Mouse (Mus musculus): Measurements from ENCODE around the gene Mus81. TPM values are rescaled to one million over a fixed set of nuclear protein-coding genes. Genes with fewer than 3 reads are reported as not detected.
A peak's percentile ranks its signal among the peaks of the same experiment; 100 is the strongest.

Mus81 gene
- polyA plus RNA-seq, 1 experiment from 2014 or later, result 44.4 TPM

DNA sequence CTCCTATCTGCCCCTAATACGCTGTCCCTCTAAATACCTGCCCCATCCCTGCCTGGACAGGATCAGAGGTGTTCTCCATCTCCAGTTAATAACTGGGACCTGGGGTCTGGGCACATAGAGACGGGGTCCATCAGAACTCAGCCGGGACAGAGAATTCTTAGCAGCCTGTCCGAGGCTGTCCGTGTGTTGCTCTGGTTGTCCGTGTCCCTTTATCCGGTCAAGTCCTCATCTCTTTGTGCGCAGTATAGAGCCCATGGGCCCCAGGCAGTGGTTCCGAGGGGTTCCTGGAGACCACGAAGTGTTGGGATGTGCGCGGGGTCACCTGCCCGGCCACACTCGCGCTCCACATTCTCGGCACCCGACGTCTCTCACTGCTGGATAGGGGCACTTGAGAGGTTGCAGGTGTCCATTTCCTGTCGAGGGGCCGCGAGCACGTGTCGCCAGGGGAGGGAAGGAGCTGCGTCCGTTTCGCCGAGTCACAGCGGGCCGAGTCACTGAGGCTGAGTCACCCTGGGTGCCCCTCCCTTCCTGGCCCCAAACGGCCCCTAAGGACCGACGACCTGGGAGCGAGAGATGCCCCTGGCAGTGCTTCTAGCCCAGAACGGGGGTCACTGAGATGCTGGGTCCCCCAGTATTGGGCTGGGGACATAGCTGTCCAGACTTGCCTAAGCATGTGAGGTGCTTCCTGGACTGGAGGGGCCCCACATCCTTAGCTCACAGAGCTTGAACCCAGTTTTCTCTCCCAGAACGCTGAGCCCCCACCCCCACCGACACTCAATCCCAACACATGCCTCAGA is 39.6 kb downstream of the Mus81 start:
- ATAC-seq, result no peak
- H3K27me3 ChIP-seq, result peaks cover 67% of the 10 kb centered on the region

DNA sequence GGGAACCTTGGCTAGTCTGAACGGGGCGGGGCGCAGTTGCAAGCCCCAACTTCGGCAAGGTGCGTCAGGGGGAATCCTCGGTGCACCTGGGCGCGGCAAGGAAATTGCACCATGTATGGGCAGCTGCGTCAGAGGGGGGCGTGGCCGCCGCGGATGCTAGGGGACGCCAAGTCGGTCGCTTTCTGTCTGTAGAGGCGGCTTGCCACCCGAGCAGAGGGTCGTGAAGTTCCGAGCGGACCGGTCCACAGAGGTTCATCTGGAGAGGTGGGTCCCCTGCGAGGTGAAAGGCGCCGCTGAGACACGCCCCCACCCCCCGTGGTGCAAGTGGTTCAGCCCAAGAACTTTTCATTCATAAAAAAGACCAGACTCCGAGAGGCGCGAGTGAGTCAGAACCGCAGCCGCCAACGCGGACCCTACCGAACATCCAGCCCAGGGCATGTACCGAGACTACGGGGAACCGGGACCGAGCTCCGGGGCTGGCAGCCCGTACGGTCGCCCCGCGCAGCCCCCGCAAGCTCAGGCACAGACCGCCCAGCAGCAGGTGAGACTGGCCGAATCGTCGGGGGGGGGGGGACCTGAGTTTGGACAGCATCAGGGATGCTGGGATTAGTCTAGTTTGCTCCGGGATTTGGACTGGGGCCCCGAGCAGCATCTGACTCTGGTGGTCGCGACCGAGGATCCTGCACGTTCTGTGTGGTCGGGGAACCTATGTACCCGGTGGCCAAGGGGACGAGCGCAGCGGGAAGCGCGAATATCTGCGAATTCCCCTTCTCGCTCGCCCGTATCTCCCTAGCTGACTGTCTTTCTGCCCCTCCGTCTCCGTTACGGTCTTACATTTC is 40.5 kb downstream of the Mus81 start, which contains the start of gene Fosl1:
Gene Fosl1, plus strand, starts transcription at position 33 of the 839 bp plus-strand sequence.
- ATAC-seq, result peak; percentile 70
- WGBS, result 1% methylated on average over 70 of the region's 70 CpGs
- H3K27me3 ChIP-seq, result peaks cover 67% of the 10 kb centered on the region

More for the DNA sequence above, 39.6 kb downstream of the Mus81 start:
- Histone ChIP-seq H3K36me3 (ENCODE audit: poor library complexity, severe bottlenecking) (no peaks in the 10 kb centered on the region), H3K4me1 (peaks cover 17% of the 10 kb centered on the region), H3K4me3 (peak overlapping the region; percentile 53), H3K27ac (no peak overlapping the region), H3K9me3 (replicated peaks) (no peaks in the 10 kb centered on the region), H3K9ac (0 out of 2 replicates have a peak overlapping the region, but pooled peaks have one; percentile 61), H3K4me2 (peak overlapping the region; percentile 95)
- 7% methylated on average over 36 of the region's 36 CpGs for WGBS

DNA sequence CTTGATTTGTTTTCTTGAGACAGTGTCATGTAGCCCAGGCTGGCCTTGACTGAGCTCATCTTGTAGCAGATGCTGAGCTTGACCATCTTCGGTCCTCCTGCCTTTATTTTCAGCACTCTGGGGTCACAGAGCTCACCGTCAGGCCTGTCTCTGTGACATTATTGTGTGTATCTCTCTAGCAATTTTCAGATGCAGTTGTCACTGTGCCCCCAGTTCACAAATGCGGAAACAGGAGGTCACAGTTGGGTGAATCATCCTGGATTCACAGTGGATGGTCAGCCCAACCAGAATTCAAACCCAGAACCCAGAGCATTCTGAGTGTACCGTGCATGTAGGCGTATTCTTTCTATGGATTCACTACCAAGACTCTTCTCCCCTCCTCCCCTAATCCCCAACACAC is 42.5 kb downstream of the Mus81 start:
- no peaks in the 10 kb centered on the region for H3K9me3 ChIP-seq (replicated peaks)
- no peak for ATAC-seq
- H3K4me3 ChIP-seq, result no peak overlapping the region
- no peak overlapping the region for H3K27ac ChIP-seq
- H3K36me3 ChIP-seq (ENCODE audit: poor library complexity, severe bottlenecking), result no peaks in the 10 kb centered on the region
- H3K9ac ChIP-seq, result no peak overlapping the region
- peaks cover 60% of the 10 kb centered on the region for H3K27me3 ChIP-seq
- 90% methylated on average over 5 of the region's 5 CpGs for WGBS
- peaks cover 17% of the 10 kb centered on the region for H3K4me1 ChIP-seq
- H3K4me2 ChIP-seq, result no peak overlapping the region

More for the DNA sequence above, 40.5 kb downstream of the Mus81 start, which contains the start of gene Fosl1:
- Histone ChIP-seq H3K27ac (no peak within 1 kb of the TSS), H3K4me2 (peak within 1 kb of the TSS; percentile 95), H3K9me3 (replicated peaks) (no peaks in the 10 kb centered on the region), H3K36me3 (ENCODE audit: poor library complexity, severe bottlenecking) (no peaks in the 10 kb centered on the region), H3K9ac (peak within 1 kb of the TSS; percentile 61), H3K4me1 (peaks cover 17% of the 10 kb centered on the region), H3K4me3 (peak within 1 kb of the TSS; percentile 53)

DNA sequence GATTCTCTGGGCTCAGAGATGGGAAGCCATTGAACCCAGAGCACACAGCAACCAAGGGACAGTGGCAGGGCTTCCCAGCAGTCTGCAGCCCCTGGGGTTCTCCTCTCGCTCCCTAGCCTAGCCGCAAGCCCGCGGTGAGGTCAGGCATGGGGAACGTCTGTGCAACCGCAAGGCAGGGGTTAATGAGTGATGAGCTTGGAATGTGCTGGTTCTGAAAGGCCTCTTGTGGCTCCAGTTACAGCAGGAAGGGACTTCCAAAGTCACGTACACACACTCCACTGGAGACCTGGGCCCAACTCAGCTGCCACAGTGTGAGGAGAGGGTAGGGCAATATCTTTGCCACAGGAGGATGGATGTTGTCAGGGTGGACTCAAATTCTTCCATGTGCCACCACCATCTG is 43.2 kb downstream of the Mus81 start:
- Histone ChIP-seq H3K9me3 (replicated peaks) (peaks cover 6% of the 10 kb centered on the region; the same call in 1 of the 2 replicates), H3K4me1 (peaks cover 17% of the 10 kb centered on the region), H3K4me3 (no peak overlapping the region), H3K4me2 (no peak overlapping the region), H3K36me3 (ENCODE audit: poor library complexity, severe bottlenecking) (no peaks in the 10 kb centered on the region), H3K27me3 (peaks cover 52% of the 10 kb centered on the region), H3K27ac (no peak overlapping the region), H3K9ac (no peak overlapping the region)
- WGBS, result 37% methylated on average over 7 of the region's 7 CpGs
- ATAC-seq, result no peak

DNA sequence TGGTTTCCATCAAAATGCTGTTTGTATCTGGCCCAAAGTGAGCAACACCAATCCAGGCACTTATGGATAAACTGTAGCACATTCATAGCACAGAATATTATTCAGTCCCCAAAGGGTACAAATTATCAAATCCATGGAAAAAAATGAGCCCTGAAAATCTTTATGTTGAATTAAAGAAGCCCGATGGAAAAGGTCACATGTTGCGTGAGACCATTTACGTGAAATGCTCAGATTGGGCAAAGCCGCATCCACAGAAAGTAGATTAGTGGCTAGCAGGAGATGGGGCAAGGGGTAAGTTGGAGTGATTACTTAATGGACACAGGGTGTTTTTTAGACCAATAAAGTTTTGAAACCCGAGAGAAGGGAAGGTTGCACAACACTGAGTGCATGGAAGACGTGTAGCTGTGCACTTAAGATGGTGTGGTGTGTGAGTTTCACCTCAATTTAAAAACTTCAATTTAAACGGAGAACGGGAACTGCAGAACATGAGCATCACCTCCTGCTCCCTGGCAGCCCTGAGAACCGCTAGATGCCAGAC is 43.8 kb downstream of the Mus81 start:
- Histone ChIP-seq H3K9ac (no peak overlapping the region), H3K27ac (no peak overlapping the region), H3K27me3 (peaks cover 47% of the 10 kb centered on the region), H3K4me2 (no peak overlapping the region), H3K9me3 (replicated peaks) (peaks cover 6% of the 10 kb centered on the region; the same call in 1 of the 2 replicates), H3K36me3 (ENCODE audit: poor library complexity, severe bottlenecking) (no peaks in the 10 kb centered on the region), H3K4me3 (no peak overlapping the region), H3K4me1 (peaks cover 17% of the 10 kb centered on the region)
- 73% methylated on average over 9 of the region's 9 CpGs for WGBS
- no peak for ATAC-seq

DNA sequence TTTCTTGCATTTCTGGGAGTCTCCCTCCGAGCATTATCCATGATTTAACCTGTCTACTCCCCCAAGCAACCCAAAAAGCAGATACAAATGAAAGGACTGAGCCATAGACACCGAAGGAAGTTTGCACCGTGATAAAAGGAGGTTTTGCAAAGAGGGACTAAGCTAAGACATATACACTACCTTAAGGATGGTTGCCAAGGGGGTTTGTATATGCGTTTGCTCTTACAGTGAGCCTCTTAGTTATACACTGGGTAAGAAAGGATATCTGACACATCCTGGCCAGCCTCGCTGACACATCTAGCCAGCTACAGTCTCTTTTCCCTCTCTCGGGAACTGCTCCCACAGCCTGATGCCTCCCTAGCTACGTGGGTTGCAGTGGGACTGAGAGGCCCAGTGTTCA is 54.3 kb downstream of the Mus81 start:
- no peak overlapping the region for H3K4me3 ChIP-seq
- no peak overlapping the region for H3K9ac ChIP-seq
- peak overlapping the region; percentile 51; the same call in 1 of the 2 replicates for H3K4me2 ChIP-seq
- H3K4me1 ChIP-seq, result peaks cover 6% of the 10 kb centered on the region
- no peak overlapping the region for H3K27ac ChIP-seq
- H3K36me3 ChIP-seq (ENCODE audit: poor library complexity, severe bottlenecking), result no peaks in the 10 kb centered on the region; the same call in 1 of the 2 replicates
- ATAC-seq, result no peak
- WGBS, result 74% methylated on average over 7 of the region's 7 CpGs
- no peaks in the 10 kb centered on the region for H3K9me3 ChIP-seq (replicated peaks)
- 0 out of 2 replicates have a peak, but pooled peaks cover 6% of the 10 kb centered on the region for H3K27me3 ChIP-seq

DNA sequence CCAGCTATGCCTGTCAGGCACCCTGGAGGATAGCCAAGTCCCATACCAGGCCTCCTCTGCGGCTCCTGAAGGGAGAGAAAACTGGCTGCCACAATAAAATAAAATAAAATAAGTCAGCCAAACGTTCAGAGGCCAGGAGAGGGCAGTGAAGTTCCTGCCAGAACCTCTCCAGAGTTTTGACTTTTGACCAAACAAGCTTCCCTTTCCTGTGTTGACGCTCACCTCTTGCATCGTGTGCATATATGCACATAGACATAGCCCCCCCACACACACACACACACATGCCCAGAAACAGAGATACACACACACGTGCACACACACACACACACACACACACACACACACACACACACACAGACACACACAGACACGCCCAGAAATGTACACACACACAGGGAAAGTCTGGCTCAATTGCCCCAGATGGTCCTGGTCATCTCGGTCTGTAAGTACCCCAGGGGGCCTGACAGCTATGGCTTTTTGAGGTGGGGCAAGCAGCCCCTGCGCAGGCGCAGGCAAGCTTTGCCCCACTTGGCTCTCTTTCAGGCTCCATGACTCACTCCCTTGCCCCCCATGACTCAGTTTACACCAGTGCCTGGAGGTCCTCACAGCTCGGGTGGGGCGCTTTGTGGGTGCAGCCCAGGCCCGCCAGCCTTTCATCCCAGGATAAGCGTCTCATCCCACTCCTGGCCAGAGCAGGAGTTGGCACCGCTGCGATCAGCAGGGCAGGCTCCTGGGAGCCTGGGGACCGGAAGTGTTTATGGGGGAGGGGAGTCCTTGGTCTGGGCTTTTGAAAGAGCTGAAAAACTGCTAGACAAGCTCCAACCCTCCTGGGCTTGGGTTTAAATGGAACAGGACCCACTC is 55.0 kb downstream of the Mus81 start:
- H3K4me1 ChIP-seq, result peaks cover 7% of the 10 kb centered on the region
- no peak for ATAC-seq
- 0 out of 2 replicates have a peak overlapping the region, but pooled peaks have one; percentile 12 for H3K4me3 ChIP-seq
- no peaks in the 10 kb centered on the region for H3K9me3 ChIP-seq (replicated peaks)
- no peak overlapping the region for H3K27ac ChIP-seq
- peak overlapping the region; percentile 51 for H3K4me2 ChIP-seq
- peaks cover 3% of the 10 kb centered on the region; the same call in 1 of the 2 replicates for H3K36me3 ChIP-seq (ENCODE audit: poor library complexity, severe bottlenecking)
- 0 out of 2 replicates have a peak, but pooled peaks cover 6% of the 10 kb centered on the region for H3K27me3 ChIP-seq
- H3K9ac ChIP-seq, result peak overlapping the region; percentile 50
- WGBS, result 16% methylated on average over 16 of the region's 16 CpGs

Other genes with a start within 250 kb of the Mus81 start
- gene Pacs1, start 215.3 kb downstream of the Mus81 start, polyA plus RNA-seq (2015; fragmentation: Nextera tagmentation; extraction: Ambion mirVana), result 20.2 and 21.4 TPM in 2 replicates
- 428 and 432 TPM in 2 replicates for gene Sf3b2, start 192.9 kb downstream of the Mus81 start, polyA plus RNA-seq (2015; fragmentation: Nextera tagmentation; extraction: Ambion mirVana)
- 21.3 and 22.6 TPM in 2 replicates for gene Gal3st3, start 190.1 kb downstream of the Mus81 start, polyA plus RNA-seq (2015; fragmentation: Nextera tagmentation; extraction: Ambion mirVana)
- not detected in 2 replicates for gene Catsper1, start 152.7 kb downstream of the Mus81 start, polyA plus RNA-seq (2015; fragmentation: Nextera tagmentation; extraction: Ambion mirVana)
- gene Cst6, start 138.8 kb downstream of the Mus81 start, polyA plus RNA-seq (2015; fragmentation: Nextera tagmentation; extraction: Ambion mirVana), result 1.5 and 1.9 TPM in 2 replicates
- 64.3 and 69.5 TPM in 2 replicates for gene Eif1ad, start 121.7 kb downstream of the Mus81 start, polyA plus RNA-seq (2015; fragmentation: Nextera tagmentation; extraction: Ambion mirVana)
- gene Banf1, start 121.2 kb downstream of the Mus81 start, polyA plus RNA-seq (2015; fragmentation: Nextera tagmentation; extraction: Ambion mirVana), result 479 and 496 TPM in 2 replicates
- gene Sart1, start 99.7 kb downstream of the Mus81 start, polyA plus RNA-seq (2015; fragmentation: Nextera tagmentation; extraction: Ambion mirVana), result 85.3 and 88.4 TPM in 2 replicates
- gene Tsga10ip, start 85.9 kb downstream of the Mus81 start, polyA plus RNA-seq (2015; fragmentation: Nextera tagmentation; extraction: Ambion mirVana), result 0.39 TPM in 1 of 2 replicates, not detected in the other
- gene Drap1, start 63.4 kb downstream of the Mus81 start, polyA plus RNA-seq (2015; fragmentation: Nextera tagmentation; extraction: Ambion mirVana), result 291 and 298 TPM in 2 replicates
- gene AI837181, start 63.3 kb downstream of the Mus81 start, polyA plus RNA-seq (2015; fragmentation: Nextera tagmentation; extraction: Ambion mirVana), result 40.6 and 44.4 TPM in 2 replicates
- gene Fosl1, start 40.9 kb downstream of the Mus81 start, polyA plus RNA-seq (2015; fragmentation: Nextera tagmentation; extraction: Ambion mirVana), result not detected in 2 replicates
- gene Ccdc85b, start 30.5 kb downstream of the Mus81 start, polyA plus RNA-seq (2015; fragmentation: Nextera tagmentation; extraction: Ambion mirVana), result 6.5 and 7.1 TPM in 2 replicates
- 153 and 155 TPM in 2 replicates for gene Fibp, start 27.8 kb downstream of the Mus81 start, polyA plus RNA-seq (2015; fragmentation: Nextera tagmentation; extraction: Ambion mirVana)
- 4.4 and 5.4 TPM in 2 replicates for gene Ctsw, start 19.9 kb downstream of the Mus81 start, polyA plus RNA-seq (2015; fragmentation: Nextera tagmentation; extraction: Ambion mirVana)
- gene Efemp2, start 14.4 kb downstream of the Mus81 start, polyA plus RNA-seq (2015; fragmentation: Nextera tagmentation; extraction: Ambion mirVana), result 30.7 and 31.1 TPM in 2 replicates
- 3,452 and 3,520 TPM in 2 replicates for gene Cfl1, start 2.1 kb upstream of the Mus81 start, polyA plus RNA-seq (2015; fragmentation: Nextera tagmentation; extraction: Ambion mirVana)
- gene 1700020D05Rik, start 15.4 kb upstream of the Mus81 start, polyA plus RNA-seq (2015; fragmentation: Nextera tagmentation; extraction: Ambion mirVana), result 0.23 and 0.27 TPM in 2 replicates
- gene Snx32, start 22.1 kb upstream of the Mus81 start, polyA plus RNA-seq (2015; fragmentation: Nextera tagmentation; extraction: Ambion mirVana), result 41.4 and 44.4 TPM in 2 replicates
- gene Ovol1, start 72.2 kb upstream of the Mus81 start, polyA plus RNA-seq (2015; fragmentation: Nextera tagmentation; extraction: Ambion mirVana), result 0.06 TPM in 1 of 2 replicates, not detected in the other
- 1.4 and 1.7 TPM in 2 replicates for gene Ap5b1, start 79.6 kb upstream of the Mus81 start, polyA plus RNA-seq (2015; fragmentation: Nextera tagmentation; extraction: Ambion mirVana)
- 146 and 170 TPM in 2 replicates for gene Rnaseh2c, start 113.5 kb upstream of the Mus81 start, polyA plus RNA-seq (2015; fragmentation: Nextera tagmentation; extraction: Ambion mirVana)
- gene Kat5, start 121.8 kb upstream of the Mus81 start, polyA plus RNA-seq (2015; fragmentation: Nextera tagmentation; extraction: Ambion mirVana), result 72.7 and 80.7 TPM in 2 replicates
- 33.4 and 34.4 TPM in 2 replicates for gene Rela, start 149.1 kb upstream of the Mus81 start, polyA plus RNA-seq (2015; fragmentation: Nextera tagmentation; extraction: Ambion mirVana)
- 9.4 and 11.0 TPM in 2 replicates for gene Sipa1, start 175.3 kb upstream of the Mus81 start, polyA plus RNA-seq (2015; fragmentation: Nextera tagmentation; extraction: Ambion mirVana)
- 11.3 and 11.7 TPM in 2 replicates for gene Map3k11, start 200.3 kb upstream of the Mus81 start, polyA plus RNA-seq (2015; fragmentation: Nextera tagmentation; extraction: Ambion mirVana)
- 21.6 and 29.4 TPM in 2 replicates for gene Pcnx3, start 200.5 kb upstream of the Mus81 start, polyA plus RNA-seq (2015; fragmentation: Nextera tagmentation; extraction: Ambion mirVana)
- 0.31 and 0.32 TPM in 2 replicates for gene Kcnk7, start 216.0 kb upstream of the Mus81 start, polyA plus RNA-seq (2015; fragmentation: Nextera tagmentation; extraction: Ambion mirVana)
- gene Ehbp1l1, start 237.9 kb upstream of the Mus81 start, polyA plus RNA-seq (2015; fragmentation: Nextera tagmentation; extraction: Ambion mirVana), result 5.3 and 6.7 TPM in 2 replicates
- gene Fam89b, start 241.3 kb upstream of the Mus81 start, polyA plus RNA-seq (2015; fragmentation: Nextera tagmentation; extraction: Ambion mirVana), result 199 and 204 TPM in 2 replicates